Mouse (Mus musculus): ENCODE data around the gene Adh7.

Gene Adh7

DNA sequence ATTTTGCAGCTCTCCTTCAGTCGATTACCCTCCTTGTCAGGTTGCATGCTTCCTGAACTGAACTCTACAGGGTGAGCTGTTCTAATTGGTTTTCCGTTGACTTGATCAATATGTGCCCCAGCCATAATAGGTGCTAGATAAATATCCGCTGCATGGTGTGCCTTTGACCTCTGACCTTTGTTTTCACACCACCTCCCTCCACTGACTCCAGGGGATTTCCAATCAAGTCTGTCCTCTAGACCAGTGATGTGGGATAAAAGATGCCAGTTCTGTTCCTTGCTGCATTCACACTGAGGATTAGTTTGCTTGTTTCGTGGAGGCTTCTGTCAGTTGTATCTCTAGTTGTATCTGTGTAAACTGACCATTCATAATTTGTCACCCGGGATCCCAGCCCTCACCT is 36.6 kb downstream of the Adh7 start:
- DNase-seq (ENCODE audit: low spot score) = no peak

GRCm38 (mm10) chr3:138255366-138255765 is 37.8 kb downstream of the Adh7 start:
- DNase-seq (ENCODE audit: low spot score) = no peak

DNA sequence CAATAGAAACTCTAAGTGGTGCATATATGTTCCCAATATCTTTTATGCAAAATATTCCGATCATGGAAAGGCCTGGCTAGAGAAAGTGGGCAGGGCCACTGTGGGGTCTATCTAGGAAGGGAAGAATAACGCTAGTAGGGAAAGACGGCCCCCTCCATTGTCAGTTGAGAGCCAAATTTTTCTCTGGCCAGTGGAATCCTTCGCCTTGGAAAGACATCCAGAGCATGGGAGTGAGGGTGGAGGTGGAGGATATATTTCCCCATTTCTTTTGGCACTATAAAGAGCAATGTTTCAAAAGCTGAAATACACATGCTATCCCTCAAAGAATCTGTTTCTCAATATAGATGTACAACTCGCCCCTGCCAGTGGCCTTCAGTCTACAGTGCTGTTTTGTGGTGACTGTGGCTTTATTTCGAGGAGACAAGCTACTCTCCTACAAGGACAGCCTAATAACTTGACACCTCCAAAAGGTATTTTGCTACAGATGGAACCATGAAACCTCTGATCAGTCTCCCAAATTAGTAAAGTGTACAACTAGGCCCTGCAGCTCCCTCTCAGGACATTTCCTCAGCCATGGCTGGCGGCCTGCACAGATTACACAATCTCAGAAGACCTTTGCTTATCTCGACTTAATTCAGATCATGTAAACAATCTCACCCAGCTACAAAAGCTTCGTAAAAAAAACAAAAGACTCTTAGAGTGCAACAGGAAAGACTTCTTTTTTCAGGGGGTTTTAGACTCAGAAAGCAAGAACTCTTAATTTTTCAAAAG is 38.4 kb downstream of the Adh7 start:
- DNase-seq (ENCODE audit: low spot score) = no peak

DNA sequence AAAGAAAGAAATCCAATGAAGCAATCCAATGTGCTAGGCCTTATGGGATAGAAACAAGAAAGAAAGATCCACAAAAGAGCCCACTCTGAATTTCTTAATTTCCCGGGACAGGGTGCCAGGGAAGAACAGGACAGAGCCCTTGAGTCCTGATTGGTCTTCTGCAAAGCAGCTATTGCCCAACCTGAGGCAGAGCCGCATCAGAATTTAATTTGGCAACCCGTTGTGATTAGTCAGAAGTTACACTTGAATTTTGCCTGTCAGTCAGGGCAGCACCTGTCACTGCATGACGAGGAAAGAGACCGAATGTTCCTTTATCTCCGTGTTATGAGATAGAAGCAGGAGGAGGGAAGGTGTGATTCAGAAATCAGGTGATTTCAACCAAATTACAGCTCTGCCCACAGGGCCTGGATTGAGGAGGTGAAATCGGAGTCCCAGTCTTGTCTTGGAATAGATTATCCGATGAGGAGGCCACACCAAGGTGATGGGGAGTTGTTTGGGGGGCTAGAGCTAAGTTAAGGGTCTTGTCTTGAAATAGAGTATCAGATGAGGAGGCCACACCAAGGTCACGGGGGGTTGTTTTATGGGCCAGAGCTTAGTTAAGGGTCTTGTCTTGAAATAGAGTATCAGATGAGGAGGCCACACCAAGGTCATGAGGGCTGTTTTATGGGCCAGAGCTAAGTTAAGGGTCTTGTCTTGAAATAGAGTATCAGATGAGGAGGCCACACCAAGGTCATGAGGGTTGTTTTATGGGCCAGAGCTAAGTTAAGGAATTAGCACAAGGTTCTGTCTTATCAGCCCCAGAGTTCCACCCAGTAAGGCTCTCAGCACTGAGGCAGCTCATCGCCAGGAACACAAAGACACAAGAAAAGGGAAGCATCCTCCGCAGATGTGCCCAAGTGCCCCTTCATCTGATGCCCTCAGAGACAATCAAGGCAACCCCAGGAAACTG is 43.4 kb downstream of the Adh7 start, which contains the start of gene Adh1:
Gene Adh1 (plus strand): TSS at position 271 of the 949 bp plus-strand sequence.
- DNase-seq (ENCODE audit: low spot score) = no peak

DNA sequence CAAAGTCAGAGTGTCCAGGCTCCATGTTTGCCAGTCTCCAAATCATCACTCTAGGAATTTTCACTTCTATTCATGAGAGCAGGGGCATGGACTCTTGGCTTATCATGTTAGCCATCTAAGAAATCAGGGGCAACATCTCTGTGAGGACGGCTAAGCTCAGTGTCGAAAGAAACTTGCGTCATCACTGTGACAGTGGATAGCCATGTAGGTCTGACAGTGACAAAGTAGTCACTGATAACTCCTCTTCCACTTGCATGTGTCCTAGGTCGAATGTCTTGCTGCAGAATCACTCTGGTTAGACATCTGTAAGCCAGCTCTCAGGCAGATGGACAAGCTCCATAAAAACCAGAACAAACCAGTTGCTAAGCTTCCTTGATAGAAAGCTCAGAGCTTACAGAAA is 45.0 kb downstream of the Adh7 start:
- no peak for DNase-seq (ENCODE audit: low spot score)

GRCm38 (mm10) chr3:138263154-138263930 is 45.8 kb downstream of the Adh7 start:
- DNase-seq (ENCODE audit: low spot score) = no peak

- no peak for DNase-seq (ENCODE audit: low spot score)
Measured at GRCm38 (mm10) chr3:138264648-138265047, 47.1 kb downstream of the Adh7 start.

DNA sequence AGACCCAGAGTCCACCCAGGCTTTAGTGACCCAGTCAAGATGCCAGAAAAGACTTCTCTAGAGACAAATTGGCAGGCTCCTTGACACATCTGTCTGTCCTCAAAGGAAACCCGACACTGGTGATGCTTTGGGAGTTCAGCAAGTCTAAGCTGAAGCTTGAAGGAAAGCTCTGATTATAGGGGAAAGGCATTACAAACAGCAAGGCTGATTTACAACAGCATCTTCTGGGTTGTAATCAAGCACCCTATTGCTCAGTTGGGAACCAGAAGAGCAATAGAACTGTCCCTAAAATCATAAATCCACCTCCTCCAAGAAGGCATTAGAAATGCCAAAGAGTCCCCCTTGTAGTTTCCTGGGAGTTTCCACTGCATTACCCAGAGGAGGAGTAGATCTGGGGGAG is 52.9 kb downstream of the Adh7 start:
- no peak for DNase-seq (ENCODE audit: low spot score)

- DNase-seq (ENCODE audit: low spot score) = no peak
Measured at GRCm38 (mm10) chr3:138271297-138271696, 53.7 kb downstream of the Adh7 start.

DNA sequence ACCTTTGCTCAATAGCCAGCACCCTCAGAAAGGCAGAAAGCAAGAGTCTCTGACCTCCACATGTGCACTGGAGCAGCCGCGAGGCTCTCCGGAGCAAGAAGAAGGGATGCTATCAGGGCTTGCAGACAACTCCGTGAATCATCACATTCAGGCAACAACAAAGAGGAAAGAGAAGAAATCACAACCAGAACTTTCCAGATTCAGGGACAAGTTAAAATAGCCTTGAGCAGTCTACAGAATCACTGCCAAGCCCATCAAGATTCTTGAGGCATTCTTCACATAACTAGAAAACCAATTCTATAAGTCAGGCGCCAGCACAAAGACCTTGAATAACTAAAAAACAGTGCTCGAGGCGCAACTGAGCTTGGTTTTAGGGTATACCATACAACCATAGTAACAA is 55.5 kb downstream of the Adh7 start:
- DNase-seq (ENCODE audit: low spot score) = no peak

DNA sequence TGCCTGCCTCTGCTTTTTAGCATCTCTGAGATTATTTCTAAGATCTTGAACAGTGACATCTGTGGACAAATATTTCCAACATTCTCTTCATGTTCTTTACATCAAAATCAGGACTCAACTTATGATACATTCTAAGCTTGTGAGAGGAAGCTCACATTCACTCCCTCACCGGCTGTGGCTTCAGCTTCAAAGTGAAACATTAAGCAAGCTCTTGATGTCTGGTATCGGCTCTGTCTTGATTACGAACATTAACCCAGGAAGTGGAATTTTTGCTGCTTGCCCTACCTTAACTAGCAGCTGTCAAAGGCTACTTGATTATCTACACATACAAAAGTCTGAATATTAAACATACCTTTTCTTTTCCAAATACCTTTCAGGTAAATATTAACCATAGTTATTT is 57.5 kb downstream of the Adh7 start:
- no peak for DNase-seq (ENCODE audit: low spot score)

DNA sequence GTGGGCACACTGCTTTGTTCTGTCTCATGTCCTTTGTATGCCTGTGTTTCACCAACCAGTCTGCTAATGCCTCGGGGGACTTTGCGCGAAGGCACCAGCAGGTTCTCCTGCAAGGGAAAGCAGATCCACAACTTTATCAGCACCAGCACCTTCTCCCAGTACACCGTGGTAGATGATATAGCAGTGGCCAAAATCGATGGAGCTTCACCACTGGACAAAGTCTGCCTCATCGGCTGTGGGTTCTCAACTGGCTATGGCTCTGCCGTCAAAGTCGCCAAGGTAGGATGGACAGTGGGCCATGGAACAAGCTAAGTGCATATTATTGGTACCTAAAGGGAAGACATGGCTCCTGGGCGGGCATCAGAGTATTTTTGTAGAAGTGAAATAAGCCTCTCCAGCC is 65.0 kb downstream of the Adh7 start:
- DNase-seq (ENCODE audit: low spot score) = no peak
